Mouse (Mus musculus) midbrain, embryonic 10.5 days (tissue): ENCODE data around the gene Ciapin1. TPM values are rescaled to one million over a fixed set of nuclear protein-coding genes. Genes with fewer than 3 reads are reported as not detected.

Experiments
- polyA plus RNA-seq: library from polyadenylated mRNA; unstranded; fragments of >200 nt; fragmentation: Nextera tagmentation; extraction: Ambion mirVana; gene quantifications from 2 replicates; pipeline ENCODE4 v1.2.1, GENCODE M21; 2016

Ciapin1 gene
- polyA plus RNA-seq, 1 experiment from 2014 or later: 185 TPM

Other genes with a start within 250 kb of the Ciapin1 start
- 45.2 and 49.5 TPM in 2 replicates for gene Rspry1, start 236.4 kb downstream of the Ciapin1 start, polyA plus RNA-seq
- gene Fam192a, start 236.4 kb downstream of the Ciapin1 start, polyA plus RNA-seq: 91.8 and 98.8 TPM in 2 replicates
- 210 and 222 TPM in 2 replicates for gene Arl2bp, start 171.8 kb downstream of the Ciapin1 start, polyA plus RNA-seq
- gene Pllp, start 142.1 kb downstream of the Ciapin1 start, polyA plus RNA-seq: 0.34 and 0.36 TPM in 2 replicates
- gene Ccl22, start 92.8 kb downstream of the Ciapin1 start, polyA plus RNA-seq: not detected in 2 replicates
- gene Cx3cl1, start 66.3 kb downstream of the Ciapin1 start, polyA plus RNA-seq: 13.6 and 14.3 TPM in 2 replicates
- not detected in 2 replicates for gene Ccl17, start 27.9 kb downstream of the Ciapin1 start, polyA plus RNA-seq
- gene Coq9, start within 50 bp of the Ciapin1 start, polyA plus RNA-seq: 50.4 and 52.6 TPM in 2 replicates
- gene Polr2c, start 19.1 kb upstream of the Ciapin1 start, polyA plus RNA-seq: 163 and 176 TPM in 2 replicates
- gene Dok4, start 38.0 kb upstream of the Ciapin1 start, polyA plus RNA-seq: 11.3 and 14.5 TPM in 2 replicates
- 13.0 and 13.1 TPM in 2 replicates for gene Ccdc102a, start 79.7 kb upstream of the Ciapin1 start, polyA plus RNA-seq
- gene Adgrg5, start 85.3 kb upstream of the Ciapin1 start, polyA plus RNA-seq: 0.36 and 0.74 TPM in 2 replicates
- gene Adgrg1, start 136.4 kb upstream of the Ciapin1 start, polyA plus RNA-seq: 116 and 163 TPM in 2 replicates
- 3.8 and 3.9 TPM in 2 replicates for gene Adgrg3, start 179.3 kb upstream of the Ciapin1 start, polyA plus RNA-seq
- gene Drc7, start 216.7 kb upstream of the Ciapin1 start, polyA plus RNA-seq: 0.11 and 0.14 TPM in 2 replicates
- gene Katnb1, start 242.8 kb upstream of the Ciapin1 start, polyA plus RNA-seq: 32.0 and 34.2 TPM in 2 replicates